Mouse (Mus musculus): ENCODE results near the gene Cldn6. TPM values are rescaled to one million over a fixed set of nuclear protein-coding genes. Genes with fewer than 3 reads are reported as not detected.

The Cldn6 gene
- total RNA-seq, 1 experiment from 2014 or later: not detected

DNA sequence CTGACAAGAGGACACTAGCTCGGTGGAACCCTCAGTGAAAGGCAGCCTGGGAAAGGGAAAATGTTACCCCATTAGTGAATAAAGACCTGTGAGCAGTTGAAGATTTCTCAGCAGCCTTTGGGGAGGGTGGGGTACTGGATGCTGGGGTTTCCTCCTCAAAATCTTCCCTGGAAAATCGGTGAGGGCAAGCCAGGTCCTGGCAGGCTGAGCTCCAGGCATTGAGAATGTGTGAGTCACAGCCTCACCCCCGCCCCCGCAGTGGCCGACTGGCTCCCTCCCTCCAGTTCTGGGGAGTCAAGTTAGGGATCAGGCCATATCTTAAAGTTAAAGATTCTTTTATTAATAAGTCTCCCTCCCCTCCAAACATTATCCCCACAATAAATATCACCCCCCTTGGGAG, 3.9 kb upstream of the Cldn6 start:
- DNase-seq: peak; percentile 83

DNA sequence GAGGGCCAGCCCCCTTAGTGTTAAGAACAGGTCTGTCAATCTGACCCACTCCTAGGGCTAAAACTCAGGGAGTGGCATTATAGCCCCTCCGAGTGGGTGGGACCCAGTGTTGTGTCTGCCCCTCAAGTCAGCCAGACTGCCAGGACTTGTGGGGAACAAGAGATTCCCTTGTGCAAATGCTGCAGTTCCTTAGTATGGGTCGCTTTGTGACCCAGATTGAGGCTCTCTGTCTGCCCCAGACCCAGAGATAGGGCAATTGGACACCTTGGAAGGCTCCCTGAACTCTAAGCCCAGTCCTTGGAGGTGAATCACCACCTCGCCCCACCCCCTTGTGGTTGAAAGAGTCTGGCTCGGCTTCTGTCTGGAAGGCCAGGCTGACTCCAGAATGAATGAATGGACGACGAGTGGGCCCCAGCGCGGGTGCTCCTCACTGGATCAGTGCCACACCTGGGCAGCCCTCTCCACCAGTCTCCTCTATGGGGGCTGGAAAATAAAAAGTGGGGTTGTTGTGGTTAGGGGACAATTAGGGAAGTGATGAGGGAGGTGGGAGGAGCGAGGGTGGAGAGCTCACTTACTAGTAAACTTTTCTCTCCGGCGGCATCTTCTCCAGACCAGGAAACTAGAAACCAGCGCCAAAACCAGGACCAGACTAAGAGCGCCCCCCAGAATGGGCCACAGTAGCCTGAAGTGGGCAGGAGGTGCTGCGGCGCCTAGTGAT, 3.3 kb upstream of the Cldn6 start:
- DNase-seq: peak; percentile 83

DNA sequence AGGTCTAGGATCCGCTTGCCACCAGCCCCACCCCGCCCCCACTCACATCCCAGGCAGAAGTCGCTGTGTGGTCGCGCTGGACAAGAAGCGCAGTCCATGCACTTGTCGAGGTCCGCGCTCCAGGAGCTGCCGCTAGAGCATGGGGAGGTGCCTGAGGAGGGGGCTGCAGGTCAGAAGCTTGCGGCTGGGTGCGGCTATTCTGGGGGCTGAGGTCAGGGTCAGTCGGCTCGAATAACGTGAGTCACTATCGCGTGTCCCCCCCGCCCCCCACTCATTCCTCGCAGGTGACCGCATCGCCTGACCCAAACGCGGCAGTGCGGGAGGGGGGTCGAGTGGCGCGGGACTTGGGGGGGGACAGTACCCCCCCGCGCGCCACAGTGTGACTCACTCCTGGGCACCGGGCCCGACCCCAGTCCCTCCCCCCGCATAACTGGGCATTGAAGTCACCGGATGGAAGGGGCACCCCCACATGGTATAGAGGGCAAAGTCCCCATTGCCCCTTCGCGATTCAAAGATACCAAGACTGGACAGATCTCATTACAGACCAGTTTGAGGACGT, 2.5 kb upstream of the Cldn6 start:
- peak; percentile 89 for DNase-seq

DNA sequence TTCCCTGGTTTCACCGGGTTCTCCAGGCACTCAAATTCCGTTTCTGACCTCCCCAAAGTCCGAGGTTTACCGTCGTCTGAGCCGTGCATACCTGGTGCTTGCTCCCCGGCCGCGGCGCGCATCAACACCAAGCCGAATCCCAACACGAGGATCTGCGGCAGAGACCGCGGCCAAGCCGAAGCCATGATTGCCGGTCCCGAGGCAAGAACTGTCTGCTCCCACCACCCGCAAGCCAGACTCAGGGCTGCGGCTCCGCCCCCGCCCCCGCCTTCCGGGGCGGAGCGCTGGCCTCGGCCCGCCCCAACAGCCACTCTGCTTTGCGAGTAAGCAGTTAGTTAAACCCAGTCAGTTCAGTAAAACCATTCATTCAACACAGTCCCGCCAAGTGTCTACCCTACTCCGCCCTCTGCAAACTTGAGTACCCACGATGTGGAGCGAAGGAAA, 1.8 kb upstream of the Cldn6 start, which contains the start of gene Tnfrsf12a:
Tnfrsf12a (minus strand) TSS at position 233 of the 444 bp plus-strand sequence.
- DNase-seq: peak; percentile 88

DNA sequence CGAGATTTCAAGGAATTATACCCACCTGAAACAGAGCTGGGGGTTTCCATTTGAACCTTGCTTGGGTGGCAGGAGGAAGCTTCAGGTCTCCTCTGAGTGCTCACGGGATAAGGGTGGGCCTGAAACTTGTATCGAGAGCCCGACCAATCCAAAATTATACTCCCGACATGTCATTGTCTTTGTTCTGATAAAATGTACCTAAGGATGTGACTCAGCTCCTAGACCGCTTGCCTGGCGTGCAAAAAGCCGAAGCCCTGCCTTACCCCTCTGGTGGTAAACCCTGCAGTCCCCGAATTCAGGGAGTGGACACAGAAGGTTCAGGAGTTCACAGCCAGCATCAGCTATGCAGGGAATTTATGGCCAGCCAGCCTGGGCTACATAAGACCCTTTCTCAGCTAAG, 1.3 kb downstream of the Cldn6 start:
- DNase-seq: no peak

DNA sequence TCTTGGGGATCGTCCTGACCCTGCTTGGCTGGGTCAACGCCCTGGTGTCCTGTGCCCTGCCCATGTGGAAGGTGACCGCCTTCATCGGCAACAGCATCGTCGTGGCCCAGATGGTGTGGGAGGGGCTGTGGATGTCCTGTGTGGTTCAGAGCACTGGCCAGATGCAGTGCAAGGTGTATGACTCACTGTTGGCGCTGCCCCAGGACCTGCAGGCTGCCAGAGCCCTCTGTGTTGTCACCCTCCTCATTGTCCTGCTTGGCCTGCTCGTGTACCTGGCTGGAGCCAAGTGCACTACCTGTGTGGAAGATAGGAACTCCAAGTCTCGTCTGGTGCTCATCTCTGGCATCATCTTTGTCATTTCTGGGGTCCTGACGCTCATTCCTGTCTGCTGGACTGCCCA, 2.0 kb downstream of the Cldn6 start:
- peak; percentile 73 for DNase-seq

DNA sequence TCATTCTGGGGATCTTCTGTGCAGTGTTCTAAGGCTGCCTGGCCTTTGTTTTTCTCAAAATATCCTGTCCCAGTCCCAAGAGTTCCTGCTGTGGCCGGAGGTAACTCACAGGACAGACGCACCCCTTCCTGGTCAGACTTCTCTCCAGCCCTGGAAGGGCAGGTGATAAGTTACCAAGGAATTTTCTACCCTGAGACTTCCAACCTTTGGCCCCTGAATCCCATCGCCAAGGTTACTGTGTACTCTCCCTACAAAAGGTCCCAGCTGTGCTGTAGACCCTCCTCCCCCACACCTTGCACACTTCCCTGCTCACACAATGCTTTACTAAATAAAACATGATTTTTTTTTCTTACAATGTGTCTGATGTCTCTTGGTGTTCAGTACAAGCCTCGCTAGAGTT, 3.0 kb downstream of the Cldn6 start:
- no peak for DNase-seq

DNA sequence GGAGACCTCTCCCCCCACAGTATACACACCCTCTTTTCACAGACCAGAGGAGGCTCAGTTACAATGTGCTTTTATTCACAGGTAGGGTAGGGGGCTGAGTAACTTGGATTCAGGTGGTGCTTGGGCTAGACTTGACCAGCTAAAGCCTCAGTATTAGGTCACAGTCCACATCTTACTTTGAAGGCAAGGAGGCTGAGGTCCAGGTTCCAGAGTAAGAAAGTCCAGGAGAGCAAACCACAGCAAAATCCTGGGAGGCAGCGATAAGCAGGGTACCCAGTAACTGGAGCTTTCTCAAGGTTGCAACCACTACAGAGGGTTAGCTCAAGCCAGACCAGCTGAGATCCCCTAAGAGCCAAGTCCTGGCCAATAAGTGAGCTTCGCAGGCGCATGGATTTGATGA, 3.5 kb downstream of the Cldn6 start:
- DNase-seq: no peak

DNA sequence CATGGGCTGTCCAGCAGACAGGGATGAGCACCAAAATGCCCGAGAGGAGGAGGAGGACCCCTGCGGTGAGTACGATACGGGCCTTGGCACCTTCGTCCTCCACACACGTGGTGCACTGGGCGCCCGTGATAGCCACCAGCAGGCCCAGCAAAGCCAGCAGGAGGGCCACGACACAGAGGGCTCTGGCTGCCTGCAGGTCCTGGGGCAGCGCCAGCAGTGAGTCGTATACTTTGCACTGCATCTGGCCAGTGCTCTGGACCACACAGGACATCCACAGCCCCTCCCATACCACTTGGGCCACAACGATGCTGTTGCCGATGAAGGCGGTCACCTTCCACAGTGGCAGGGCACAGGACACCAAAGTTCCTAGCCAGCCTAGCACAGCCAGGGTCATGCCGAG, 4.2 kb downstream of the Cldn6 start:
- DNase-seq: no peak

DNA sequence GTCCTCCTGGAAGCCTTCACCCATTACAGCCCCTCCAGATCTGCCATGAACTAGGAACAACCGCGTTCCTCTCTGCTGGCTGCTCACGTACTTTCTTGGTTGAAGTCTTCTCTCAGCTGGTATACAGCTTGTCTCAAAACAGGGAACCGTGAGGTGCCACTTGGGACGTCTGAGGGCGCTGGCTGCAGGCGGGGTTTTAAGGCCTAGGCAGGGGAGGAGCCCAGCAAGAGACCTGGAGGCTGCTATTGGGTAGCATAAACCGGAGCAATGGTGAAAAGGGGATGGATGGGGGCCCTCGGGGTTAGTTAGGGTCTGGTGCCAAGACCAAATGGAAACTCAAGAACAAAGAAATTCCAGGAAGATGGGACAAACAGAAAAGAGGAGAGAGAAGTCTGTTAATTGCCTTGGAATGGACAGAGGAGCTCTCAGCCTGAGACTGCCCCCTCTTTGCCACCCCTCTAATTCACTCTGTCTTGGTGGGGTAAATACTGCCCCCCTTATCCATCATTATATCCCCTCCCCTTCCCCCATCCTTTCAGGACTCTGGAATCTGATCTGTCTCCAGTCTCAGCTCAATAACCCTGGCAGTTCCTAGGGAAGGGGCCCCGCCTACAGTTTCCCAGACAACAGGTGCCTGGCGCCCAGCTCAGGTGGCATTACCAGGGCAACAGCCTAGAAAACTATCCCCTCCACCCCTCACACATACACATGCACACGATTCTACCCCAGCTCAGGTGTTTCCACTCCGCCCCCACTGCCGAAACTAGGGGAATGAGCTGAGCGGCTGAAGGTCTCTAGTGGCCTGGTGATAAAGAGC, 5.0 kb downstream of the Cldn6 start, which contains the start of gene Cldn9:
Cldn9 (minus strand) TSS at position 171 of the 817 bp plus-strand sequence.
- no peak for DNase-seq

DNA sequence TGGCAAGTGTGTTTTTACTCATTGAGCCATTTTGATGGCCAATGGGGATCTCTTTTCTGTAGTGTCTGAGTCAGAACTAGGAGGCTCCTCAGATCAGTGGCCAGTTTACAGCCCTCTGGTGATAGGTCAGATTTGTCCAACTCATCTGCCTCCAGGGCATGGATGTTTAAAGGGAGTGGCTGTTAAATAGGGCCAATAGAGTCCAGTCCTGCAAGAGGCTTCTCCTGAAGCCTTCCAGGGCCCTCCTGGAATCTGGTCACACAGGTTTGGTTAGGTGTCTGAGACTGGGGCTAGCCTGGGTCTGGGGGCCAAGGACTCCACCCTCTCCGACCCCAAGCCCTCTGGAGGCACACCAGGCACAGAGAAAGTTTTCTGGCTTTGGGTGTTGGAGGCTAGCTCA, 15.4 kb downstream of the Cldn6 start:
- DNase-seq: no peak

DNA sequence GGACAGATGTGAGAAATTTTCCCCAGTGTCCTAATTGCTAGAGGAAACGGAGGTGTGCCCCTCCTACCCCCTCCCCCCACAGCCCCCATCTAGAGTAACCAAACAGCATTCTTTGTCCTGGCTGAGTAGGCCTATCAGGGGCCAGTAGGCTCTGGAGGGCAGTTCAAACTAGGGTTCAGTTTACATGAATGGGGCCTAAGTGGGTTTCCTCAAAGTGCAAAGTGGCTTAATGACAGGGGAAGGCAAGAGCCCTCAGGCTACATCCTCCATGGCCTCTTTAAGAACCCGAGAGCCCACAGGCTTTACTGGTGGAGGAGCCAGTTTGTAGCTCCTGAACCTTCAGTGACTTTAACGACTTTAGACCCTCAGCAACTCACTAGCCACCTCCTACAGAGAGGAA, 16.8 kb downstream of the Cldn6 start:
- DNase-seq: no peak

DNA sequence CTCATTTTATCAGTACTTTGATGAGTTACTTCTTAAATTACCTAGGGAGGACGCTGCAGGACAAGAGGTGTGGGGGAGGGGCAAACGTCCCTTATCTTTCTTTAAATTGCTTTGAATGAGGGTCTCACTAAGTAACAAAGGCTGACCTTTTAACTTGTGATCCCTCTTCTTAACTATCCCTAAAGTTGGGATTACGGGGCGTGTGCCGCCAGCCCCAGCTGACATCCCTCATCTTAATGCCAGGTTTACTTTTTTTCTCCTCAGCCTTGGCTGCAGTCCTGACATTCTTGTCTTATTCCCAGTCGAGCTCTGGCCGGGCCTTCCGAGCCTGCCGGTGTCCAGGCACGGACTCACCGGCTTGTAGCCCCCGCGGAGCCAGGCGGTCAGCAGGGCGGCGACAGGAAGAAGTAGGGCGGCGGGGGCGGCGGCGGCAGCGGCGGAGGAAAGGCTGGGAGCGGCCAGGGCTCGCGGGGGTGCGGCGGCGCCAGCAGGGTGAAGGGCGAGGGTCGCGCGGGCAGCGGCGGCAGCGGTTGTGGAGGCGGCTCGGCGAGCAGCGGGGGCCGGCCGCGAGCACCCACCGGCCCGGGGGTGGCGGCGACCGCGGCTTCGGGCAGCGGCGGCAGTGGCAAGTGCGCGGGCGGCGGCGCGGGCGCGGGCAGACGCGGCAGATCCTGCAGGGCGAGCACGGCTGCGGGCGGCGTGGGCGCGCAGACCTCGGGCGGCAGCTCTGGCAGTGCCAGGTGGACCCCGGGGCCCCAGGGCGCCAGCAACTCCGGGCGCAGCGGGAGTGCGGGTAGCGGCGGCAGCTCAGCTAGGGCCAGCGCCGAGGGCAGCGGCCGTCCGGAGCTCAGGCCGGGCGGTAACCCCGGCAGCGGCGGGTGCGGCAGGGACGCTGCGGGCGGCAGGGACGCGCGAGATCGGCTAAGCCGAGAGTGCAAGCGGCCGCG, 20.4 kb downstream of the Cldn6 start:
- peak; percentile 64 for DNase-seq

DNA sequence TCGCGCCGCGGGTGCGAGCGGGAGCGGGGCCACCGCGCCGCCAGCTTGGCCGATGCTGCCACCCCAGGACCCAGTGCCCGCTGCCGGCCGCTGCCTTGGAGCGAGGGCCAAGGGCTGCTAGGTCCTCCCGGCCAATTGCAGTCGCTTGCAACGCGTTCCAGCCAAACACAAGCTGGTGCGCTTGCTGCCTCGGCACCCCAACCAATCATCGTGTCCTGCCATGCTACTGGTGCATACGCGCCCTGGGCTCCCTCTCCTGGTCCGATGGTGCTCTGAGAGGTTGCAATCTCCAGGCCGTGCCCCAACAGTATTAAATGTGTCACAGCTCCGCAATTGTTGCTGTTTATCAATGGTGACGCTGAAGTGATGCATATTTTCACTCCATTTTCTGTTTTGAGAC, 21.0 kb downstream of the Cldn6 start:
- DNase-seq: peak; percentile 93

DNA sequence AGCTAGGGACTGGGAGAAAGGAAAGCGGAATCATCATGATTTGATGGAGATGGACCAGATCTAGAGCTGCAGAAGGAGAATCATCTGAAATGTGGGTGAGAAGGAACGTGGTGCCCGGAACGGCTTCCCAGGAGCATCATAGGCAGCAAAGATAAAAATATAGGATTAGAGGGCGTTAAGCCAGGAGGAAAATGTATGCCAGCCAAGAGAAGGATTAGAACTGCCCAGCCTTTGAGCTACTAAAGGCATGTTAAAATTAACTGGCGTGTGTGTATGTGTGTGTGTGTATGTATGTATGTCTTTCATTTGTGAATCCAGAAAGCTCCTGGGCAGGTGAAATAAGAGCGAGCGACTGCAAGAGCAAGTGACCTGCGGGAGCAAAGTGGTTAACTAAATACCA, 24.3 kb downstream of the Cldn6 start:
- DNase-seq: no peak

DNA sequence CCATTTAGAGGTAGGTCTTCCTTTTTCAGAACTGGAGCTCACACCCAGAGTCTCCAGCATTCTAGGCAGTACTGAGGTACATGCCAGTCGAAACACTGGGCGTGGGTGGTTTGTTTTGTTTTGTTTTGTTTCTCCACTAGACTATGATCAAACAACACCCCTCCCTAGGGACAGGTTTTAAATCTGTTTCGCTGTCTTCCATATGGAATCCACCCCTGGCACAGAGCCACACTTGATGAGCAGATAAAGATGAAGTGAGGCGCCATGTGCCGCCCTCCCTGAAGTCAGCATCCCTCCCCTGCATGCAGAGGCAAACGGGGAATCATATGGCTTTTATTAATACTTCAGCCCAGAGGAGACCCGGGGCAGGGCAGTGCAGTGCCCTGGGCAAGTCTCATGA, 25.7 kb downstream of the Cldn6 start:
- DNase-seq: no peak

DNA sequence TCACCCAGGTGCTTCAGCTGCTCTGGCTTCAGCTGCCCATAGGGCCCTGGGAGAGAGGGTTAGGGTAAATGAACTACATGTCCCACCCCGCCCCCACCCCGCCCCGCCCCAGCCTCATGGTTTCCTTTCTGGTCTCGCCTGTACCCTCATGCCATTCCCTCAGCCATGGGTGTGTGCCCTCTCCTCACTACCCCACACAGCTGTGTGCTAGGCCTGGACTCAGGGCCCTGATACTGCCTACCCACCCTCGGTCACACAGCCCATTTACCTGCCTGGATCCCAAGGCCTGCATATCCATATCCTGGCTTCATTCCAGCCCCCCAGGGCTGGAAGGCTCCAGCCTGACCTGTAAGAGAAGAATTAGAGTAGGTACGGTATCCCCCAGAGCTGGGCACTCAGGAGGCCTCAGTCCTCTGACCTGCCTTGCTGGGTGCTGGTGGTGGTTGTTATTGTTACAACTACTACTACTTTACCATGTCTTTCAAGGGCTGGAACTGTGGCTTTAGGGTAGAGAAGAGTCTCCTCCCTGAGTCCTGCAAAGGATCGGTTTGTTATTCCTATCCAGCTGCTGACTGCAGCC, 26.6 kb downstream of the Cldn6 start:
- no peak for DNase-seq

DNA sequence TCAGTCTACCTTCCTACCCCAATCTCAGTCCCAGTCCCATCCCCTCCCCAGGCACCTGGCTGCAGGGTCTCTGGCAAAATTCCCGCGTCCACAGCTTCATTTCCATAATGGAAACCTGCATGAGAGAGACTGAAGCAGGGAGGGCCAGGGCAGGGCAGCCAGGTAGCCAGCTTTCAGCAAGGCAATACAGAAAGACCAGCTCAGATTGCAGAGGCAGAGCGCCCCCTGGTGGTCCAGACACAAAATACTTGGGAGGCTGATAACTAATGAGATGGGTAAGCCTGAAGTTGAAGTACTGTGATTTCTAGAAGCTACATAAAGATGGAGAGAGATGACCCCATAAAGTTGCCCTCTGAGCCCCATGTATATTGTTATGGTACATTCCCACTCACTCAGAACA, 27.2 kb downstream of the Cldn6 start:
- DNase-seq: peak; percentile 82

DNA sequence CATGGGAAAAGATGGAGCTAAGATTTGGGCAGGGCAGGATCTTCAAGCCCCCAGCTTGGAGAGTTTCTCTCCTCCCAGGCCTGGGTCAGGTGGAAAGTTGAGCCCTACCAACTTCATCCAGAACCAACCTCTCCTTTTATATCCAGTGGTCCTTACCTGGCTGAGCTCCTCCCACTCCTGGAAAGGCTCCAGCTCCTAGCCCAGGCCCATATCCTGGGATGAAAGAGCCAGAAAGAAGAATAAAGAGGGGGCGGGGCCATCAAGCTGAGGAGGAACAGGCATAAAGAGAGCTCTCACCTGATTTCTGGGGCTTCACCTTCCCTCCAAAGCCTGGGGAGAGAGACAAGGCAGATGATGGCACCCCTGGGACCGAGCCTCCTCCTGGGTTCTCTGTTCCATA, 38.0 kb downstream of the Cldn6 start:
- no peak for DNase-seq

DNA sequence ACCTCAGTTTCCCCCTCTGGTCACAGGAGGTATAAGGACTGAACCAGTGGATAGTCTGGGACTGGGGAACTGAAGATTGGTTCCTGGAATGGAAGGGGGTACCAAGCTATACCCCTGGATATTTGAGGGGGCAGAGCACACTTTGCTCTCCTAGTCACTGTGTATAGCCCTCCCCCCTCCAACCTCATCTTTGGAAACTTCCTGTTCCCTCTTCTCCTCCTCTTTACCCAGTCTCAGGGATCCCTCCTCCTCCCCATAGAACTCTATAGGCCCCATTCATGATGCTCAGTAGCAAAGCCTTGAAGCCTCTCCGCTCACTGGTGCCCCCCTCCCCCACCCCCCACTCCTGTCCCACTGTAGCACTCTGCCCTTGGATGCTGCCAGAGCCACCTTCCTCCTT, 40.4 kb downstream of the Cldn6 start:
- DNase-seq: no peak

DNA sequence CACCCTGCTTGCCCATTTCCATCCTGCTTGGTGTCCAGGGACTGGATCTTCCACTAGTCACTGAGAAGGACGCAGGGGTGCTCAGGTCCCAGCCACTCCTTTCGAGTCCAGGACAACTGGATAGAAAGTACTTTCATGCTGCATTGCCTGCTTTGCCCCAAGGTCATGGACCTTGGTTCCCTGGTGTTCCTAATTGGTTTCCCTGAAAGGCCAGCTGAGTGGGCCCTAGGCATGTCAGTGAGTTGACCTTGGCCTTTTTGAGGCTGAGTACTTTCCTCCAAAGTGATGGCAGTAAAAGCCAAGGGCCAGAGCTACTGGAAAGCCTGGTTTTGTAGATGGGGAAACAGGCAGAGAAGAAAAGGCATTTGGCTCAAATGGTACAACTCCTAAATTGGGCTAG, 42.8 kb downstream of the Cldn6 start:
- DNase-seq: peak; percentile 36

All from adrenal gland, postnatal 25 days (tissue).